Mouse (Mus musculus) MEL (cell line): ENCODE results near the gene Tnpo1. TPM values are rescaled to one million over a fixed set of nuclear protein-coding genes. Genes with fewer than 3 reads are reported as not detected.
A peak's percentile ranks its signal among the peaks of the same experiment; 100 is the strongest.

Source experiments
- DNase-seq: peaks from one replicate; pipeline ENCODE4 v3.0.0; 2011; ENCODE audit warnings: low read depth, low spot score
- H3K27ac ChIP-seq: 2 replicates; pipeline ENCODE4 v1.5.1; 2012; ENCODE audit warnings: low read depth, mild to moderate bottlenecking, control low read depth, low read length, moderate library complexity; ENCODE audit not compliant: control insufficient read depth
- H3K27me3 ChIP-seq, 2 experiments: fragments of 150-350 bp in 1 of 2; sonication (generic) in 1 of 2; 2 replicates each; pipeline ENCODE4 v1.6.1; 2012; ENCODE audit warnings: low read length in 2 of 2, mild to moderate bottlenecking in 2 of 2, improper control_type of control experiment in 1 of 2, moderate library complexity in 1 of 2; ENCODE audit not compliant: insufficient read depth in 2 of 2, control insufficient read depth in 1 of 2
- H3K36me3 ChIP-seq, 2 experiments: 2 replicates each; pipeline ENCODE4 v1.6.1; 2012 to 2014; ENCODE audit warnings: low read length in 2 of 2, improper control_type of control experiment in 1 of 2, inconsistent platforms in 1 of 2, mild to moderate bottlenecking in 1 of 2; ENCODE audit not compliant: insufficient read depth in 2 of 2, control insufficient read depth in 1 of 2
- H3K4me1 ChIP-seq, 2 experiments: fragments of 150-350 bp in 1 of 2; sonication (generic) in 1 of 2; 2 replicates each; pipeline ENCODE4 v1.6.1; 2012; ENCODE audit warnings: low read length in 2 of 2, improper control_type of control experiment in 1 of 2, mild to moderate bottlenecking in 1 of 2; ENCODE audit not compliant: insufficient read depth in 2 of 2, control insufficient read depth in 1 of 2
- H3K4me3 ChIP-seq, 2 experiments: fragments of 150-350 bp in 1 of 2; sonication (generic) in 1 of 2; 2 replicates each; pipeline ENCODE4 v1.5.1; 2012; ENCODE audit warnings: low read depth in 2 of 2, low read length in 2 of 2, mild to moderate bottlenecking in 2 of 2, moderate library complexity in 2 of 2, control low read depth in 1 of 2, improper control_type of control experiment in 1 of 2; ENCODE audit not compliant: control insufficient read depth in 1 of 2, insufficient read depth in 1 of 2
- H3K79me2 ChIP-seq: 2 replicates; pipeline ENCODE4 v1.6.1; 2012; ENCODE audit warnings: mild to moderate bottlenecking, low read length, moderate library complexity; ENCODE audit not compliant: control insufficient read depth, poor library complexity, insufficient read depth
- H3K9ac ChIP-seq: 2 replicates; pipeline ENCODE4 v1.6.1; 2012; ENCODE audit warnings: low read depth, mild to moderate bottlenecking, control low read depth, low read length, moderate library complexity; ENCODE audit not compliant: control insufficient read depth, poor library complexity, severe bottlenecking
- H3K9me3 ChIP-seq: fragments of 150-350 bp; sonication (generic); replicated peaks from 2 replicates; pipeline ENCODE4 v1.6.1; 2012; ENCODE audit warnings: mild to moderate bottlenecking, low read length, improper control_type of control experiment, moderate library complexity; ENCODE audit not compliant: insufficient read depth
- BHLHE40 ChIP-seq: IDR thresholded peaks from 2 replicates; pipeline ENCODE4 v1.6.1; 2012; ENCODE audit warnings: low read depth, mild to moderate bottlenecking, inconsistent platforms, low read length, improper control_type of control experiment, borderline replicate concordance
- CTCF ChIP-seq, 3 experiments: IDR thresholded peaks in 2 of 3; conservative IDR thresholded peaks in 1 of 3; 2 replicates each; pipeline ENCODE4 v1.5.1; 2011 to 2012; ENCODE audit warnings: low read length in 3 of 3, low read depth in 2 of 3, mild to moderate bottlenecking in 2 of 3, improper control_type of control experiment in 1 of 3, inconsistent platforms in 1 of 3, mixed read lengths in 1 of 3, moderate library complexity in 1 of 3; ENCODE audit not compliant: control insufficient read depth in 1 of 3, insufficient read depth in 1 of 3, poor library complexity in 1 of 3, severe bottlenecking in 1 of 3
- EP300 ChIP-seq, 2 experiments: IDR thresholded peaks; 2 replicates each; pipeline ENCODE4 v1.6.1; 2011; ENCODE audit warnings: improper control_type of control experiment in 2 of 2, low read length in 2 of 2, low read depth in 1 of 2, mild to moderate bottlenecking in 1 of 2
- ETS1 ChIP-seq: IDR thresholded peaks from 2 replicates; pipeline ENCODE4 v1.6.1; 2012; ENCODE audit warnings: low read depth, mild to moderate bottlenecking, inconsistent platforms, low read length, improper control_type of control experiment, moderate library complexity
- GATA1 ChIP-seq: IDR thresholded peaks from 2 replicates; pipeline ENCODE4 v1.6.1; 2011; ENCODE audit warnings: low read depth, low read length, improper control_type of control experiment
- JUND ChIP-seq: IDR thresholded peaks from 2 replicates; pipeline ENCODE4 v1.6.1; 2011; ENCODE audit warnings: low read depth, mild to moderate bottlenecking, improper control_type of control experiment, low read length
- KAT2A ChIP-seq: conservative IDR thresholded peaks from 2 replicates; pipeline ENCODE4 v1.6.1; 2012; ENCODE audit warnings: low read depth, low read length, improper control_type of control experiment, inconsistent platforms
- MAFK ChIP-seq: IDR thresholded peaks from 2 replicates; pipeline ENCODE4 v1.6.1; 2011; ENCODE audit warnings: low read depth, mild to moderate bottlenecking, low read length, improper control_type of control experiment, borderline replicate concordance
- MXI1 ChIP-seq: IDR thresholded peaks from 2 replicates; pipeline ENCODE4 v1.6.1; 2011; ENCODE audit warnings: mild to moderate bottlenecking, low read depth, low read length, improper control_type of control experiment
- MYC ChIP-seq: IDR thresholded peaks from 2 replicates; pipeline ENCODE4 v1.6.1; 2011; ENCODE audit warnings: low read depth, mild to moderate bottlenecking, low read length, improper control_type of control experiment, moderate library complexity
- NELFE ChIP-seq: IDR thresholded peaks from 2 replicates; pipeline ENCODE4 v1.6.1; 2011; ENCODE audit warnings: low read depth, low read length, improper control_type of control experiment
- NRF1 ChIP-seq: IDR thresholded peaks from 2 replicates; pipeline ENCODE4 v1.6.1; 2014; ENCODE audit warnings: low read depth, mild to moderate bottlenecking, inconsistent platforms, low read length, improper control_type of control experiment, moderate library complexity; ENCODE audit not compliant: poor library complexity, insufficient read depth, severe bottlenecking
- POLR2A ChIP-seq, 2 experiments: IDR thresholded peaks; 2 replicates each; pipeline ENCODE4 v1.6.1; 2011 to 2012; ENCODE audit warnings: low read length in 2 of 2, mild to moderate bottlenecking in 2 of 2, control low read depth in 1 of 2, improper control_type of control experiment in 1 of 2, low read depth in 1 of 2, moderate library complexity in 1 of 2; ENCODE audit not compliant: control insufficient read depth in 1 of 2, insufficient read depth in 1 of 2, poor library complexity in 1 of 2
- SIN3A ChIP-seq: IDR thresholded peaks from 2 replicates; pipeline ENCODE4 v1.6.1; 2012; ENCODE audit warnings: low read length, improper control_type of control experiment, inconsistent platforms
- TBP ChIP-seq: IDR thresholded peaks from 2 replicates; pipeline ENCODE4 v1.8.0; 2011; ENCODE audit warnings: low read depth, low read length, improper control_type of control experiment
- USF1 ChIP-seq: IDR thresholded peaks from 2 replicates; pipeline ENCODE4 v1.6.1; 2014; ENCODE audit warnings: low read depth, mild to moderate bottlenecking, inconsistent platforms, low read length, improper control_type of control experiment, moderate library complexity
- ZNF384 ChIP-seq: IDR thresholded peaks from 2 replicates; pipeline ENCODE4 v1.6.1; 2012; ENCODE audit warnings: low read depth, mild to moderate bottlenecking, inconsistent platforms, low read length, improper control_type of control experiment
- polyA plus RNA-seq, 2 experiments: library from polyadenylated mRNA; stranded (reverse) in 1 of 2; unstranded in 1 of 2; fragments of >175 nt in 1 of 2; fragments of >200 nt in 1 of 2; gene quantifications; 2 replicates each; pipeline versions ENCODE4 v1.2.1 to v1.2.4; 2012; ENCODE audit warnings: low replicate concordance in 2 of 2, low read depth in 1 of 2; ENCODE audit not compliant: insufficient read length in 2 of 2, insufficient read depth in 1 of 2, missing spikeins in 1 of 2
- total RNA-seq: library from RNA; depleted of rRNA; stranded (reverse); fragments of 300-350 nt; gene quantifications from 2 replicates; pipeline ENCODE4 v1.2.3, GENCODE M21; 2012

The Tnpo1 gene
- total and polyA plus RNA-seq, 3 experiments: 48.0 to 123 (median 89.6) TPM

DNA sequence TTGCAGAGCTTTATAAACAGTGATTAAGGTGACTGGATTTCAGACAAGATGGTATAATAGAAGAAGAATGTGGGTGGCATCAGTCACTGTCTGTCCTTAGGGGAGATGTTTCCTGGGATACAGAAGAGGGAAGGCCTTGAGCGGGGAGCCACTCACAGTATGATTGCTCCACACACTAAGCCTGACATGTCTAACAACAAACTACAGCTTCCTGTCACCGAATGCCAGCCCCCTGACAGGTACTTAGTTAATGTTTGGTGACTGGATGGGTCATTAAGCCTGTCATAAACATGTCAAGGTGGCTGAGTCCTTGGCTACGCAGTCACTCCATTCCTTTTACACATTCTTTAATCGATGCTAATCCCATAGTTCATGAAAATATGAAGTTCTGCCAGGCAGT, 108.0 kb downstream of the Tnpo1 start:
- H3K4me1 ChIP-seq: peaks cover 3 to 4% of the 10 kb centered on the region in 2 experiments; a peak in 2 of 4 replicates
- no peak for DNase-seq

DNA sequence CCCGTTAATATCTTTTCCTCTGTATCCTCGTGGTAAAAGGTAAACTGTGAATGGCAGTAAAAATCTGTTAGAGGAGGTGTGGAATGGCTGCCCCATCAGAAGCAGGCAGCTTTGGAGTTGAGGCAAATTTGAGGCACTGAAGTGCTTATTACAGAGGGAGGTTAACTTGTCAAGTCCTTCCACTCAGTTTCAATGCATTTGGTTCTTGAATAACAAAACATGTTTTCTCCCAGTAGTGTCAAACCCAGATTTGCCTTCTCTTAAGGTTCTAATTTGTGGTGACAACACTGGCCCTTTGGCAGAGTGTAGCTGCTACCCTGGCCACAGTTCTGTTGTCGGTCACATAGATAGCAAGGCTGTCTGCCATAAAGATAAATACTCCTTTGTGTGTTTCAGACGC, 108.4 kb downstream of the Tnpo1 start:
- no peak for DNase-seq
- Histone ChIP-seq H3K79me2 (peaks cover 15% of the 10 kb centered on the region), H3K27me3 (no peaks in the 10 kb centered on the region), H3K27ac (no peak overlapping the region), H3K9ac (no peak overlapping the region), H3K9me3 (no peaks in the 10 kb centered on the region), H3K36me3 (peaks cover 0 to 9% of the 10 kb centered on the region in 2 experiments; a peak in 2 of 4 replicates), H3K4me1 (peaks cover 3 to 4% of the 10 kb centered on the region in 2 experiments; a peak in 3 of 4 replicates), H3K4me3 (peak overlapping the region in 1 of 2 experiments; percentile 88; a peak in 2 of 4 replicates)
- TF ChIP-seq POLR2A (IDR thresholded peaks at IDR 0.05; ENCODE audit: control insufficient read depth in 1 of 2, insufficient read depth in 1 of 2, low read depth in 1 of 2, low read length in 2 of 2, poor library complexity in 1 of 2) (no peak), SIN3A (no peak), NELFE (no peak), TBP (no peak), EP300 (IDR thresholded peaks at IDR 0.05; ENCODE audit: low read depth in 1 of 2, low read length in 2 of 2) (no peak), GATA1 (no peak), NRF1 (no peak), ETS1 (no peak), KAT2A (no peak), ZNF384 (no peak), CTCF (IDR thresholded peaks at IDR 0.05 in 2 of 3, conservative IDR thresholded peaks at IDR 0.05 in 1 of 3; ENCODE audit: control insufficient read depth in 1 of 3, insufficient read depth in 1 of 3, low read depth in 2 of 3, low read length in 3 of 3, poor library complexity in 1 of 3, severe bottlenecking in 1 of 3) (no peak), MXI1 (no peak)

More for the DNA sequence above, 108.0 kb downstream of the Tnpo1 start:
- Histone ChIP-seq H3K9ac (no peak overlapping the region), H3K79me2 (peaks cover 12% of the 10 kb centered on the region), H3K4me3 (no peak overlapping the region), H3K27me3 (no peaks in the 10 kb centered on the region), H3K9me3 (no peaks in the 10 kb centered on the region), H3K27ac (no peak overlapping the region), H3K36me3 (peaks cover 0 to 6% of the 10 kb centered on the region in 2 experiments; a peak in 2 of 4 replicates)
- no peak for TF ChIP-seq BHLHE40
- no peak for TF ChIP-seq MYC
- no peak for TF ChIP-seq GATA1
- no peak for TF ChIP-seq USF1
- no peak for TF ChIP-seq MAFK
- TF ChIP-seq JUND: no peak
